Mouse (Mus musculus) spleen, adult 2 months (tissue): ENCODE measurements around the gene Fcho1. TPM values are rescaled to one million over a fixed set of nuclear protein-coding genes. Genes with fewer than 3 reads are reported as not detected.
A peak's percentile ranks its signal among the peaks of the same experiment; 100 is the strongest.
"Not testable (repeated sequence)": the region's sequence is repeated elsewhere in the genome, so short reads cannot be mapped to it uniquely, and the experiment has no call there.

ENCODE experiments used
- DNase-seq, 2 experiments: peaks; one replicate each; pipeline versions ENCODE4 v3.0.0 to v3.0.0-alpha.2; 2012 to 2021; ENCODE audit warnings: low spot score in 2 of 2, low read depth in 1 of 2
- H3K27ac ChIP-seq: fragments of 200-500 bp; 2 replicates; pipeline ENCODE4 v1.5.1; 2012; ENCODE audit warnings: low read length, inconsistent platforms; ENCODE audit not compliant: insufficient read depth
- H3K27me3 ChIP-seq: fragments of 200-500 bp; 2 replicates; pipeline ENCODE4 v1.6.1; 2012; ENCODE audit warnings: mild to moderate bottlenecking, moderate library complexity, low read length, inconsistent platforms; ENCODE audit not compliant: control insufficient read depth, insufficient read depth
- H3K36me3 ChIP-seq: fragments of 200-500 bp; 2 replicates; pipeline ENCODE4 v1.6.1; 2012; ENCODE audit warnings: mild to moderate bottlenecking, low read length, inconsistent platforms; ENCODE audit not compliant: control insufficient read depth, insufficient read depth
- H3K4me1 ChIP-seq: fragments of 200-500 bp; 2 replicates; pipeline ENCODE4 v1.6.1; 2011; ENCODE audit warnings: inconsistent platforms; ENCODE audit not compliant: control insufficient read depth, insufficient read depth, insufficient read length
- H3K4me3 ChIP-seq: fragments of 200-500 bp; 2 replicates; pipeline ENCODE4 v1.5.1; 2011; ENCODE audit warnings: mild to moderate bottlenecking, inconsistent platforms; ENCODE audit not compliant: insufficient read depth, insufficient read length; ENCODE audit errors: extremely low read depth
- CTCF ChIP-seq: fragments of 200-500 bp; IDR thresholded peaks from 2 replicates; pipeline ENCODE4 v1.5.1; 2011; ENCODE audit warnings: mild to moderate bottlenecking, inconsistent platforms; ENCODE audit not compliant: insufficient read depth, insufficient read length, insufficient replicate concordance; ENCODE audit errors: extremely low read depth
- POLR2A ChIP-seq: fragments of 200-500 bp; IDR thresholded peaks from 2 replicates; pipeline ENCODE4 v1.6.1; 2011; ENCODE audit warnings: low read depth, low read length, inconsistent platforms
- WGBS: fragments of 180-500 bp; shearing (Covaris S2); methylation state at CpG from one replicate; pipeline ENCODE4 v1.1.7; 2018; 5-methylcytosine and 5-hydroxymethylcytosine counted together
- polyA plus RNA-seq: library from polyadenylated mRNA; depleted of rRNA; stranded (reverse); fragments of >200 nt; gene quantifications from 2 replicates; pipeline ENCODE4 v1.2.3, GENCODE M21; 2012; rRNA removed

Gene Fcho1
- 247 and 301 TPM in 2 replicates for polyA plus RNA-seq

DNA sequence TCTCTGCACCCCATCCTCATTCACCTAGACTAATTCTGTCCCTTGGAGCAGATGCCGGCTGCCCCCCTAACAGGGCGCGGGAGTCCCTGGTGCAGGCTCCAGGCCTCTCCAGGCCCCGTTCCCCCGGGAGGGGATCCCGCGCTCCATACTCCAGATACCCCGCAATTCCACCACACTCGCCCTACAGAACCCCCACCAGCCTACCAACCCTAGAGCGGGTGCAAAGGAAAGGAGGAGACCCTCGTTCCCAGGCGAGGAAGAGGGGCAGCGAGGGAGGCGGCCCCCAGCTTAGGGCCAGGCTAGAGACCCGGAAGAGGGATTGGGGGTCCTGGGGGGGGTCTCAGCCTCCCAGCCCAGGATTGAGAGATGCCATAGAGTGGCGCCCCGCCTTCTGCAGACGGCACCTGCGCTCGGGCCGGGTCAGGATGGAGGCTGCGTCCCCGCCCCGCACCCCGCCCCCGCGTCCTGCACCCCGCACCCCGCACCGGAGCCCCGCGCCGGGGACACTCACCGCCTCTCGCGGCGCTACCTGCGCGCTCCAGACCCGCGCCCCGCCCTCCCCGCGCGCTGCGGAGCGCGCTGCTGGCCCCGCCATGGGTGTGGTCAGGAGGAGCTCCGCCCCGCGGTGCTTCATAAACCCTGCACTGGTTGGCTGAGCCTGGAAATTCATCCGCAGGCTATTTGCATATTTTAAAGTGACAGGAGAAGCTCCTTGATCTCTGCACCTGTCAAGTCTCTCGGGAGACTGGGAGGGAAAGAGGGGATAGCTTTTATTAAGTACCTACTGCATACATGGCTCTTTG is at the start of gene Fcho1:
Gene Fcho1 (minus strand): TSS at position 595 of the 803 bp plus-strand sequence.
- H3K27me3 ChIP-seq: no peaks in the 10 kb centered on the region
- peak within 1 kb of the TSS; percentile 72 for H3K27ac ChIP-seq
- H3K36me3 ChIP-seq: 0 out of 2 replicates have a peak, but pooled peaks cover 2% of the 10 kb centered on the region
- TF ChIP-seq CTCF: no peak
- no peak for TF ChIP-seq POLR2A
- under 1% methylated on average over 45 of the region's 54 CpGs for WGBS
- H3K4me3 ChIP-seq: peak within 1 kb of the TSS; percentile 71
- peaks cover 22% of the 10 kb centered on the region for H3K4me1 ChIP-seq
- peak; percentile 74 to 83 for DNase-seq

- H3K36me3 ChIP-seq: no peaks in the 10 kb centered on the region
- TF ChIP-seq POLR2A (no peak), CTCF (no peak)
- DNase-seq: no peak
- 91% methylated on average over 15 of the region's 15 CpGs for WGBS
- no peaks in the 10 kb centered on the region for H3K27me3 ChIP-seq
- H3K4me3 ChIP-seq: no peak overlapping the region
- H3K4me1 ChIP-seq: no peaks in the 10 kb centered on the region
- H3K27ac ChIP-seq: no peak overlapping the region
These were observed 45.8 kb upstream of the Fcho1 start for GRCm38 (mm10) chr8:71771336-71771735.

DNA sequence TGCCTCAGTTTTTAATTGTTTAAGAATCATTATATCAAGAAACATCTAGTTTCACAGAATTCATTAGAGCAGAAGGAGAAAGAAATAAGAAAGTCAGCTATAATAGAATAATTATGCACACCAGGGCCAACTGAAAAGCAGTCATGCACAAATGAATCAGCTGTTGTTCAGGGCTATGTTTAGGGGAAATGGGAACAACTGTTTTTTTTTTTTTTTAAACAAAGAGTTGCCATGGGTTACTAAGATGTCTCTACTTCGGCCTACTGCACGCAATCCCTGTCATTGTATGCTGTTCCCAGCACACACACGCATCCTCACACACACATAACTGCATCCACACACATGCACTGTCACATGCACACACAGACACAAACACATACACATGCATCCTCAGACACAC is 33.3 kb upstream of the Fcho1 start:
- H3K4me1 ChIP-seq: peaks cover 3% of the 10 kb centered on the region; the same call in 1 of the 2 replicates
- H3K4me3 ChIP-seq: no peak overlapping the region
- 51% methylated on average over 3 of the region's 3 CpGs for WGBS
- no peak for TF ChIP-seq POLR2A
- no peak for TF ChIP-seq CTCF
- no peaks in the 10 kb centered on the region for H3K27me3 ChIP-seq
- no peaks in the 10 kb centered on the region for H3K36me3 ChIP-seq
- H3K27ac ChIP-seq: no peak overlapping the region
- no peak for DNase-seq

- not testable (repeated sequence) for H3K4me3 ChIP-seq, H3K27me3 ChIP-seq, H3K4me1 ChIP-seq, DNase-seq, H3K27ac ChIP-seq, H3K36me3 ChIP-seq
- WGBS: 80% methylated on average over 7 of the region's 7 CpGs
These were observed 27.5 kb upstream of the Fcho1 start for GRCm38 (mm10) chr8:71752881-71753552.

DNA sequence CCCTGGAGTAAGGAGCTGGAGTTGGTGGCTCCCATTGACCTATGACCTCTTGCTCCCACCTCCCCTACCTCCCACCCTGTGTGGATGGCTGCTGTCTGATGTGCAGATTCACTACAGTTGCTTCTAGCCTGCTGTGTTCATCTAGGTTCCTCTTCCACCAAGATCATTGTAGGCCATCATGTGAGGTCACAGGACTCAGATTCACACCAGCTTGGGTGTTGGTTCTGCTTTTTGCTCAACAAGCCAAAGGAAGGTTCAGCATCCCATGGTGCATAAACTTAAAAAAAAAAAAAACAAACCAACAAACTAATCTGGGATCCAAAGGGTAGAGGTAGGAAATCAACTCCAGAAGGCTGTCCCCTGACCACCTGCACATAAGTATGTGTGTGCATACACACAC is 26.7 kb upstream of the Fcho1 start:
- not testable (repeated sequence) for DNase-seq, H3K4me3 ChIP-seq, H3K4me1 ChIP-seq, H3K36me3 ChIP-seq, H3K27ac ChIP-seq, H3K27me3 ChIP-seq

DNA sequence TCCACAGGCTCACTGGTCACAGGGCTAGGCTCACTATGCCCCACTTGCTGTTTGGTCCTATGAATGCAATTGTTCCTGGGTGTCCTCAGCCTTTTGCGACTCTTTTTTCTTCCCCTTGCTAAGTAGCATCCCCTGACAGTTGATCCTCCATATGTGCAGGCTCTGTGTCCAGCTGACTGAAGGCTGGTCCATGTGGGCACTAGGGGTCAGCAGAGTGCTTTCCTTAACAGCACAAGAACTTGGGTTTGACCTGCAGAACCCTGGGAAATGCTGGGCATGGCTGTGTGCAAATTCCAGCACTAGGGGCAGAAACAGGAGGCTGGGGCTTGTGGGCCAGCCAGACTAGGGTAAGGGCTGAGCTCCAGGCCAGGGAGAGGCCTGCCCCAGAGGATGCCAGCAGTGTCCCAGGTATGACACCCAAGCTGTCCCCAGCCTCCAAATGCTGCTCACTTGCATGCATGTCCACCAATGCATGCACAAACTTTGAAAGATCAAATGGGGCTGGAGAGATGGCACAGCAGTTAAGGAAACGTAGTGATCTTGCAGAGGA is 25.9 kb upstream of the Fcho1 start:
- H3K4me1 ChIP-seq, H3K4me3 ChIP-seq, H3K36me3 ChIP-seq, H3K27ac ChIP-seq, H3K27me3 ChIP-seq: not testable (repeated sequence)
- peak in 1 of 2 experiments; percentile 45 for DNase-seq
- 67% methylated on average over 2 of the region's 2 CpGs for WGBS

DNA sequence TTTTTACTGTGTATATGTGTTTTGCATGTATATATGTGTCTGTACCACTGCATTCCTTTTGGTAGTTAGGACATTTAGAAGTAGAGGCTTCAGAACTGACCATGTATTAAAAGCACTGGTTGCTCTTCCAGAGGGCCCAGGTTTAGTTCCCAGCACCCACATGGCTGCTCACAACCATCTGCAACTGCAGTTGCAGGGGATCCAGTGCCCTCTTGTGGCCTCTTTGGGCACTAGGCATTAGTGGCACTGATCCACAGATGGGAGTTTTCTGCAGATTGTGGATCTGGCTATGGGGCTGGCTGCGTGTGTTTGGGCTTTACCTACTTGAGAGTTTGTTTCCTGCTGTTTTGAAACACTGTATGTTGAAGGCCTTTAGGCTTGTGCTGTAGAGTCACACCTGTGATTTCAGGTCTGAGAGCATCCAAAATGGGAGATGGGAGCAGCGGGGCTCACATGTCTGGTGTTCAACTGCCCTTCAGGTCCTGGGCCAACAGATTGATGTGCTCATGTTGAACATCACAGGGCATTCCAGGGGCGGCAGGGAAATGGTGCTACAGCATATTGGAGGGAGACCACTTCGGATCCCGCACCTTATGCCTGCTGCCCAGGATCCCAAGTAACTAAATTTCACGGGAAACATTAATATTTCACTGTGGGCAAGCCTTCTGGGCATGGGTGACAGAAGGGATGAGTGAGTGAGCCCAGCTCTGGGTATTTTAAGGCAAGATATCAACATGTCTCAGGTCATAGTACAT is 24.0 kb upstream of the Fcho1 start:
- H3K27me3 ChIP-seq, H3K4me1 ChIP-seq, H3K27ac ChIP-seq, DNase-seq, H3K4me3 ChIP-seq, H3K36me3 ChIP-seq: not testable (repeated sequence)
- WGBS: 85% methylated on average over 6 of the region's 6 CpGs

DNA sequence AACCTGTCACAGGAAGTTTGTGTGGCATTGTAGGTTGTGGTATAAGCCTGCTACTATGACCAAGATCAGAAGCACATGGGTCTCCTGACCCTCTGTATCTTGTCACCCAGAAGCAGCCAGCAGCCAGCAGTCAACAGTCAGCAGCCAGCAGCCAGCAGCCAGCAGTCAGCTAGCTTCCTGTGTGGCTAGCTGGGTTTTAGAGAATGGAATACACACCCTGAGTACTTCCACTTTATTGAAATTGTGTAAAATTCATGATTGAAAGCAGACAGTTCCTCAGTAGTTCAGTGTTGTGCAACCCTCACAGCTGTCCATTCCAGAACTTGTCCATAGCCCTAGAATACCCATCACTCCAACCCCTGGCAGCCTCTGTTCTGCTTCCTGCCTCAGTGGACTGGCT is 21.6 kb upstream of the Fcho1 start:
- H3K36me3 ChIP-seq, H3K4me3 ChIP-seq, H3K27ac ChIP-seq, H3K27me3 ChIP-seq, H3K4me1 ChIP-seq, DNase-seq: not testable (repeated sequence)
